Mouse (Mus musculus): ENCODE data around the gene Mbtps1.

- no peak for TF ChIP-seq FOSL1 (IDR thresholded peaks at IDR 0.05; ENCODE audit: insufficient read depth, low read length, poor library complexity, severe bottlenecking)
- TF ChIP-seq CTCF (IDR thresholded peaks at IDR 0.05; ENCODE audit: control insufficient read depth, insufficient read depth, insufficient read length) = no peak
- no peak for TF ChIP-seq USF1 (IDR thresholded peaks at IDR 0.05; ENCODE audit: low read depth)
- no peak for TF ChIP-seq CEBPB (IDR thresholded peaks at IDR 0.05; ENCODE audit: low read depth)
- TF ChIP-seq MAX (IDR thresholded peaks at IDR 0.05) = no peak
- no peak for TF ChIP-seq MYOG (IDR thresholded peaks at IDR 0.05; ENCODE audit: control insufficient read depth, extremely low read depth, insufficient read length)
These were observed 92.4 kb downstream of the Mbtps1 start for GRCm38 (mm10) chr8:119466105-119466504.

All from C2C12 (cell line).